Mouse (Mus musculus) testis, adult 2 months (tissue): ENCODE measurements around the gene Catsper3. TPM values are rescaled to one million over a fixed set of nuclear protein-coding genes. Genes with fewer than 3 reads are reported as not detected.

Experiments used
- H3K27ac ChIP-seq: fragments of 200-500 bp; 2 replicates; pipeline ENCODE4 v1.5.1; 2012; ENCODE audit warnings: low read depth, low read length; ENCODE audit not compliant: control insufficient read depth, insufficient read depth
- H3K27me3 ChIP-seq: fragments of 200-500 bp; 2 replicates; pipeline ENCODE4 v1.6.1; 2012; ENCODE audit warnings: mild to moderate bottlenecking, low read length, moderate library complexity; ENCODE audit not compliant: control insufficient read depth, insufficient read depth
- H3K36me3 ChIP-seq: fragments of 200-500 bp; 2 replicates; pipeline ENCODE4 v1.6.1; 2012; ENCODE audit warnings: mild to moderate bottlenecking, low read length; ENCODE audit not compliant: control insufficient read depth, insufficient read depth
- H3K4me1 ChIP-seq: fragments of 200-500 bp; 2 replicates; pipeline ENCODE4 v1.6.1; 2012; ENCODE audit warnings: low read length; ENCODE audit not compliant: control insufficient read depth, insufficient read depth
- H3K4me3 ChIP-seq: fragments of 200-500 bp; 2 replicates; pipeline ENCODE4 v1.5.1; 2012; ENCODE audit warnings: low read depth, mild to moderate bottlenecking, low read length, moderate library complexity, mixed read lengths; ENCODE audit not compliant: control insufficient read depth
- CTCF ChIP-seq: fragments of 200-500 bp; IDR thresholded peaks from 2 replicates; pipeline ENCODE4 v1.5.1; 2012; ENCODE audit warnings: low read depth, mild to moderate bottlenecking, inconsistent platforms, low read length, moderate library complexity; ENCODE audit not compliant: control insufficient read depth, insufficient read depth, insufficient replicate concordance
- POLR2A ChIP-seq: fragments of 200-500 bp; IDR thresholded peaks from 2 replicates; pipeline ENCODE4 v1.6.1; 2012; ENCODE audit warnings: low read depth, mild to moderate bottlenecking, inconsistent platforms, low read length, moderate library complexity; ENCODE audit not compliant: control insufficient read depth
- polyA plus RNA-seq: library from polyadenylated mRNA; depleted of rRNA; stranded (reverse); fragments of >200 nt; gene quantifications from 2 replicates; pipeline ENCODE4 v1.2.3, GENCODE M21; 2012; rRNA removed

The Catsper3 gene
- polyA plus RNA-seq, 1 experiment: 111 TPM

DNA sequence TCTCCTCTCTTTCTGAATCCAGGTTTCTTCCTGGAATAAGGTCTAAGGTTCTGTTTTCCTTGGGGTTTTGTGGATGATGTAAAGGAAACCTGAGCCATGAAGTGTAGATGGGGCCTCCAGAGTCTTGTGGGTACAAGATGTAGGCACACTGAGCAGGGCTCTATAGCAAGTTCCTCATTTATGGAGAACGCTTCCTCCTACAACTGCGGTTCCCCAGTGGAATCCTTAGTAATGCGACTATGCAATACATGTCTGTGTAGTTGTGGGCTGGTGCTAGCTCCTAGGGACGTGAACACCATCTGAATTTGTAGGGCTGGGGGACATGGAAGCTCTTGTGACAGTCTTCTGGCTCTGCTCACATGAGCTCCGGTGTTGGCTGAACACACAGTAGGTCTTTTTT, 74.1 kb downstream of the Catsper3 start:
- Histone ChIP-seq H3K27ac (no peak overlapping the region), H3K4me1 (no peaks in the 10 kb centered on the region), H3K4me3 (no peak overlapping the region), H3K36me3 (no peaks in the 10 kb centered on the region), H3K27me3 (no peaks in the 10 kb centered on the region)
- TF ChIP-seq CTCF (no peak), POLR2A (no peak)

Other genes starting within 250 kb of the Catsper3 start
- gene Ddx41, start 247.9 kb upstream of the Catsper3 start, polyA plus RNA-seq: 52.0 and 58.5 TPM in 2 replicates
- 28.5 and 28.8 TPM in 2 replicates for gene Fam193b, start 213.4 kb upstream of the Catsper3 start, polyA plus RNA-seq
- gene Tmed9, start 210.8 kb upstream of the Catsper3 start, polyA plus RNA-seq: 35.4 and 36.5 TPM in 2 replicates
- 13.0 and 15.6 TPM in 2 replicates for gene B4galt7, start 184.7 kb upstream of the Catsper3 start, polyA plus RNA-seq
- 24.8 and 26.8 TPM in 2 replicates for gene Caml, start 161.6 kb upstream of the Catsper3 start, polyA plus RNA-seq
- 25.3 and 27.7 TPM in 2 replicates for gene Ddx46, start 149.5 kb upstream of the Catsper3 start, polyA plus RNA-seq
- gene B230219D22Rik, start 91.4 kb upstream of the Catsper3 start, polyA plus RNA-seq: 6.1 and 7.6 TPM in 2 replicates
- 7.8 and 8.1 TPM in 2 replicates for gene Txndc15, start 69.9 kb upstream of the Catsper3 start, polyA plus RNA-seq
- gene Pcbd2, start 57.2 kb upstream of the Catsper3 start, polyA plus RNA-seq: 4.8 and 6.3 TPM in 2 replicates
- 0.04 and 0.05 TPM in 2 replicates for gene Pitx1, start 51.6 kb downstream of the Catsper3 start, polyA plus RNA-seq